Mouse (Mus musculus) left cerebral cortex, postnatal 10 days (tissue): ENCODE results near the gene Dmrtb1. TPM values are rescaled to one million over a fixed set of nuclear protein-coding genes. Genes with fewer than 3 reads are reported as not detected.

Source experiments
- DNase-seq, 2 experiments: peaks; one replicate each; pipeline ENCODE4 v3.0.0; 2021 to 2022; ENCODE audit warnings: low spot score in 2 of 2, mixed read lengths in 1 of 2; ENCODE audit errors: extremely low spot score in 1 of 2
- intact Hi-C: fragments of 180-260 bp; cut with DNase I; formaldehyde crosslinking; loops from one replicate; pipeline ENCODE4 v1.15.1; 2025
- microRNA-seq: library from miRNA; unstranded; fragments of <30 nt; microRNA quantifications from one replicate; pipeline ENCODE4 v1.2.0, GENCODE M21; 2022
- total RNA-seq, 2 experiments: library from RNA; stranded (reverse); gene quantifications; 2 replicates each; pipeline ENCODE4 v1.2.3; 2021

Dmrtb1 gene
- total RNA-seq, 2 experiments from 2014 or later: 7.2 to 8.5 TPM

DNA sequence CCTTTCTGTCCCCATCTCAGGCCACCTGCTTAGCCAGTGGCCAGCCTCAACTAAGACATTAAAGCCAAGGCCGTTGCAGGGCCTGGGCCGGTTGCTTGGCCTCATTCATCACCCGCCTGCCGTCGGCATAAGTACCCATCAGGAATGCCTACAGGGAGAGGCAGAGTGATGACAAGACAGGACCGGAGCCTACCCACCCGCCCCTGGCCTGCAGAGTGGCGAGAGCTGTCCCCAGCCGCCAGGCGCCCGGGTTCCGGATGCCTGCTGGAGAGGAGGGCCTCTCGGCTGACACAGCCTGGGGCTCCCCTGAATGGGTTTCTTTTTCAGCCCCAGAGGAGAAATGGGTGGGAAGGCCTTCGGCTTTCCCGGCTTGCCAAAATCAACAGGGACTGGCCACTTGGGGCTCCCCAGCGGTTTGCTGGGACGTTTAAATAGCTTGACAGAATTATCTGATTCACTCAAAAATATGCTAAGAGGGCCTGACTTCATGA lies 55.1 kb downstream of the Dmrtb1 start:
- no peak for DNase-seq
- intact Hi-C loops: no loop called here

DNA sequence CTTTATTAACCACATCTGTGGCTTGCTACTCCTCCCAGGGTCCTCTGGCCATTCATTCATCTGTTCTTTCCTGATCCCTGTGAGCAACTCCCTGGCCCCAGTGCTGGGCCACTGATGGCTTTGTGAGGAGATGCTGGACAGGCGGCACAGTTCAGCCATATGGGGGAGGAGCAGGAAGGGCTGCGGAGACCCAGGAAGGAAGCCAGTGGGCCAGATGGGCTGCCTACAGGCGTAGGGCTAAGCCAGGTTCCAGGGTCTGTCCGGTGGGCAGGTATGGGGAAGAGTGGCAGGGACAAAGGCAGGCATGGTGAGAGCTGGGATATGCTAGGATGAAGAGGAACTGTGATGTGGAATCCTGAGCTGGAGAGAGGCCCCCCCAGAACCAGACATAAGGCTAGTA lies 55.8 kb downstream of the Dmrtb1 start:
- intact Hi-C loops: no loop called here

More for the DNA sequence above, 55.8 kb downstream of the Dmrtb1 start:
- DNase-seq: no peak

Small RNAs within 50 kb of the gene (microRNA-seq; reads per million reads assigned to microRNA genes)
- gene Gm25123: not detected

Other genes with a start within 250 kb of the Dmrtb1 start
- gene Glis1, start 249.6 kb downstream of the Dmrtb1 start, total RNA-seq: 1 to 10 TPM; 1.4 to 2.3 TPM
- 100 to 1,000 TPM; 165 to 168 TPM for gene Lrp8, start 118.0 kb upstream of the Dmrtb1 start, total RNA-seq
- 10 to 100 TPM; 43.9 to 46.4 TPM for gene Magoh, start 195.5 kb upstream of the Dmrtb1 start, total RNA-seq
- gene 0610037L13Rik, start 205.6 kb upstream of the Dmrtb1 start, total RNA-seq: 10 to 100 TPM; 63.3 to 67.7 TPM
- 1 to 10 TPM; 3.9 to 4.8 TPM for gene Cpt2, start 239.4 kb upstream of the Dmrtb1 start, total RNA-seq